Mouse (Mus musculus): ENCODE measurements around the gene Dhrs4. TPM values are rescaled to one million over a fixed set of nuclear protein-coding genes. Genes with fewer than 3 reads are reported as not detected.

The Dhrs4 gene
- polyA plus RNA-seq, 1 experiment from 2014 or later: 59.9 TPM

GRCm38 (mm10) chr14:55513927-55514326 lies 35.4 kb downstream of the Dhrs4 start:
- ATAC-seq (ENCODE audit: low FRiP score): no peak
- Histone ChIP-seq H3K4me1 (peaks cover 11% of the 10 kb centered on the region), H3K4me3 (replicated peaks) (no peak overlapping the region), H3K27me3 (peaks cover 20% of the 10 kb centered on the region), H3K9ac (no peak overlapping the region), H3K9me3 (no peaks in the 10 kb centered on the region), H3K27ac (no peak overlapping the region), H3K4me2 (no peak overlapping the region), H3K36me3 (replicated peaks) (no peaks in the 10 kb centered on the region)
- 71% methylated on average over 10 of the region's 10 CpGs for WGBS

DNA sequence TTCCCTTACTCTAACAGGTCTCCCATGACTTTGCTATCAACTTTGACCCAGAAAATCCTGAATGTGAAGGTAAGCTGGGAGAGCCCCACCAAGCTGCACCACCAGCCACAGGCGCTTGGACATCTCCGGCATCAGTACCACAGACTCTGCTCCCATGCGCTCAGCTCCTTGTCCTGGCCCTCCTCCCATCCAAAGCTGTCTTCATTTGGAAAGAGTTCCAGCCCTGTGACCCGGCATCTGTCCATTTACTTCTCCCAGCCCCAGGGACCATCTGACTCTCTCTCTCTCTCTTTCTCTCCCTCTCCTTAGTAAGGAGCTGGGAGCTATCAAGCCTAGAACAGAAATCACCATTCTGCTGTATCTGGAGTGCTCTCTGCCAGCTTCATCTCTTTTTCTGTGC lies 37.3 kb downstream of the Dhrs4 start:
- H3K4me3 ChIP-seq (replicated peaks): no peak overlapping the region
- no peak overlapping the region for H3K9ac ChIP-seq
- 90% methylated on average over 4 of the region's 4 CpGs for WGBS
- H3K4me1 ChIP-seq: peaks cover 25% of the 10 kb centered on the region
- H3K9me3 ChIP-seq: no peaks in the 10 kb centered on the region
- ATAC-seq (ENCODE audit: low FRiP score): no peak
- peaks cover 35% of the 10 kb centered on the region for H3K27me3 ChIP-seq
- H3K27ac ChIP-seq: no peak overlapping the region
- H3K4me2 ChIP-seq: no peak overlapping the region
- H3K36me3 ChIP-seq (replicated peaks): no peaks in the 10 kb centered on the region

DNA sequence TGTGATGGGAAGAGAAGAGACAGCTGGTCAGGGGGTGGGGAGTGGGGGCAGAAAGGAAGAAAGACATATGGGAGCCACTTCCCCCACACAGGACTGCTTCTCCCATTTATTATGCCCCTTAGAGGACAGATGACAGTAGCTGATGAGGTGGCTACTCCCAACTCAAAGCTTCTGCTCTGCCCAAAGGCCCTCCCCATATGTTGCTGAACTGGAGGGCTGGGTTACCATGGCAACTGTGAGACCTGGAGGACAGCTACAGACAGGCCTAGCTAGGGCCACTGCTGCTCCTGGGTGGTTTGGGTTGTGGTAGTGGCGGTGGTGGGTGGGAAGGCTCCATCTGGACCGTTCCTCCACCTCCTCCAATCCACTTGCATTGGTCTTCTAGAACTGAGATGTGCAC lies 40.3 kb downstream of the Dhrs4 start:
- Histone ChIP-seq H3K4me3 (replicated peaks) (no peak overlapping the region), H3K27me3 (peaks cover 50% of the 10 kb centered on the region), H3K4me2 (no peak overlapping the region), H3K36me3 (replicated peaks) (no peaks in the 10 kb centered on the region), H3K27ac (no peak overlapping the region), H3K9ac (no peak overlapping the region), H3K9me3 (no peaks in the 10 kb centered on the region), H3K4me1 (peaks cover 23% of the 10 kb centered on the region)
- ATAC-seq (ENCODE audit: low FRiP score): peak; percentile 80
- 55% methylated on average over 2 of the region's 2 CpGs for WGBS

- H3K27me3 ChIP-seq: peaks cover 50% of the 10 kb centered on the region
These were observed 41.0 kb downstream of the Dhrs4 start for GRCm38 (mm10) chr14:55519604-55520003.

GRCm38 (mm10) chr14:55520451-55521361 lies 42.1 kb downstream of the Dhrs4 start:
- WGBS: under 1% methylated on average over 61 of the region's 61 CpGs
- Histone ChIP-seq H3K4me2 (peak overlapping the region; percentile 96), H3K4me3 (replicated peaks) (peak overlapping the region; percentile 47), H3K36me3 (replicated peaks) (no peaks in the 10 kb centered on the region), H3K9me3 (no peaks in the 10 kb centered on the region), H3K27ac (no peak overlapping the region), H3K27me3 (peaks cover 45% of the 10 kb centered on the region), H3K9ac (peak overlapping the region; percentile 48), H3K4me1 (peaks cover 23% of the 10 kb centered on the region)
- ATAC-seq (ENCODE audit: low FRiP score): peak; percentile 59

More at GRCm38 (mm10) chr14:55519604-55520003, 41.0 kb downstream of the Dhrs4 start:
- 58% methylated on average over 4 of the region's 4 CpGs for WGBS
- Histone ChIP-seq H3K4me3 (replicated peaks) (no peak overlapping the region), H3K4me1 (peaks cover 23% of the 10 kb centered on the region), H3K4me2 (no peak overlapping the region), H3K9me3 (no peaks in the 10 kb centered on the region), H3K27ac (no peak overlapping the region), H3K36me3 (replicated peaks) (no peaks in the 10 kb centered on the region), H3K9ac (no peak overlapping the region)
- no peak for ATAC-seq (ENCODE audit: low FRiP score)

DNA sequence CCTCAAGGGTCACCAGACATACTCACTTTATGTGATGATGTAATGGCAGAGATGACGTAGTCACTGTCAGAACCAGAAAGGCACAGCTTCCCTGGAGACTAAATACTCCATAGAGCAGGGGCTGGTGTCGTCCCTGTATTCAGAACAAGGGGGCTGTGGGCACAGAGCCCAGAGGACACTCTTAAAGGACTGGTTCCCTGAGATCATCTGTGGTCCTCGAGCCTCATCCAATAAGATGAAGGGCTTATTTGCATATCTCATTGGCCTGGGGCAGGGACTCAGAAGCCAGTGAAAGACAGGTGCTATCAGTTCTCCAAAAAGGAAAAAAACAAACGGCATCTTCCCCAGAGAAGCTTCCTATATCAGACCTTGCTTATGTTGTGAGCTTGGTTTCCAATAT lies 45.5 kb downstream of the Dhrs4 start:
- Histone ChIP-seq H3K4me1 (peaks cover 15% of the 10 kb centered on the region), H3K4me3 (replicated peaks) (no peak overlapping the region), H3K27me3 (peaks cover 42% of the 10 kb centered on the region), H3K27ac (no peak overlapping the region), H3K9me3 (no peaks in the 10 kb centered on the region), H3K36me3 (replicated peaks) (no peaks in the 10 kb centered on the region), H3K9ac (no peak overlapping the region), H3K4me2 (no peak overlapping the region)
- ATAC-seq (ENCODE audit: low FRiP score): no peak
- WGBS: 67% methylated on average over 4 of the region's 4 CpGs

DNA sequence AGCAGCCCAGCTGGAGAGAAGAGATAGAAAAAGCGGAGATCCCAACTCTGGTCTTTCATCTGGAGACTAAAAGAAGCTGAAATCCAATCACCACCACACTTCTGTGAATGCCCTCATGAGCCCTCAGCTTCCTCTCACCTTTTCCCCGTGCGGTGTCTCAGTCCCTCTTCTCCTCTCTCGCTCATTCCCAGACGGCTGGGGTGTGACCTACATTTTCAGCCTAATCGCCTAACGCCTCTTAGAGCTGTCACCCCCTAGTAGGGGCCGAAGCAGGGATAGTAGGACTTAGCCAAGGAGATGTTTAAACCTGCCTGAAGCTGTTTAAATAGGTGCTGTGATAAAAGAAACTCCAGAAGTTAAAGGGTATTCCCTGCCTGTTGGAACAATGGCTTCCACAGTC lies 46.2 kb downstream of the Dhrs4 start, which contains the start of gene Nrl:
Nrl (minus strand) TSS at position 197 of the 400 bp plus-strand sequence.
- WGBS: 46% methylated on average over 8 of the region's 8 CpGs
- Histone ChIP-seq H3K9ac (no peak within 1 kb of the TSS), H3K4me2 (no peak within 1 kb of the TSS), H3K4me3 (replicated peaks) (no peak within 1 kb of the TSS), H3K27ac (no peak within 1 kb of the TSS), H3K9me3 (no peaks in the 10 kb centered on the region), H3K4me1 (0 out of 2 replicates have a peak, but pooled peaks cover 8% of the 10 kb centered on the region), H3K27me3 (peaks cover 40% of the 10 kb centered on the region), H3K36me3 (replicated peaks) (no peaks in the 10 kb centered on the region)
- no peak for ATAC-seq (ENCODE audit: low FRiP score)

DNA sequence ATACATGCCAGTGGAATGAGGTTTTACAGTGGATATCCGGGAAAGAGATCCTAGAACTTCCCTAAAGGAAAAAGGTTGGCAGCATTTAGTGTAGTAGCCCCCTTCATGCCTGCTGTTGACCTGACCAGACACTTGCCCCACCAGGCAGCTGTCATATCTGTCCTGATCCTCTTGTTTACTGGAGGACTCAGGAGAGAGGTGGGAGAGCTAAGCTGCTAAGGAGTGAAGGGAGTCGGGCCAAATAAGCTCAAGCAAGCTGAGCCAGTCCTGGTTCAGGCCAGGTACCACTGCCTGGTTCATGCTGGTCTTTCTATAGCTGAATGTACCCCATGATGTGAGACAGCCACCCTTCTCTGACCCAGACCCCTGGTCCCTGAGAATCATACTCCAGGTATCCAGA lies 48.1 kb downstream of the Dhrs4 start:
- ATAC-seq (ENCODE audit: low FRiP score): no peak
- Histone ChIP-seq H3K27ac (no peak overlapping the region), H3K9me3 (no peaks in the 10 kb centered on the region), H3K4me3 (replicated peaks) (no peak overlapping the region), H3K4me1 (no peaks in the 10 kb centered on the region), H3K36me3 (replicated peaks) (no peaks in the 10 kb centered on the region), H3K4me2 (no peak overlapping the region), H3K9ac (no peak overlapping the region), H3K27me3 (peaks cover 28% of the 10 kb centered on the region)
- 82% methylated on average over 2 of the region's 2 CpGs for WGBS

GRCm38 (mm10) chr14:55527940-55528339 lies 49.4 kb downstream of the Dhrs4 start:
- H3K4me3 ChIP-seq (replicated peaks): no peak overlapping the region
- no peak overlapping the region for H3K9ac ChIP-seq
- H3K4me1 ChIP-seq: no peaks in the 10 kb centered on the region
- H3K4me2 ChIP-seq: no peak overlapping the region
- WGBS: 18% methylated on average over 3 of the region's 3 CpGs
- ATAC-seq (ENCODE audit: low FRiP score): no peak
- H3K27ac ChIP-seq: no peak overlapping the region
- H3K36me3 ChIP-seq (replicated peaks): no peaks in the 10 kb centered on the region
- no peaks in the 10 kb centered on the region for H3K9me3 ChIP-seq
- H3K27me3 ChIP-seq: peaks cover 15% of the 10 kb centered on the region

- H3K9me3 ChIP-seq: no peaks in the 10 kb centered on the region
- no peak overlapping the region for H3K9ac ChIP-seq
- H3K4me3 ChIP-seq (replicated peaks): no peak overlapping the region
- H3K27me3 ChIP-seq: 0 out of 2 replicates have a peak, but pooled peaks cover 3% of the 10 kb centered on the region
- ATAC-seq (ENCODE audit: low FRiP score): no peak
- 61% methylated on average over 6 of the region's 6 CpGs for WGBS
- H3K27ac ChIP-seq: no peak overlapping the region
- H3K36me3 ChIP-seq (replicated peaks): no peaks in the 10 kb centered on the region
- peaks cover 15% of the 10 kb centered on the region for H3K4me1 ChIP-seq
- H3K4me2 ChIP-seq: no peak overlapping the region
These were observed 57.7 kb downstream of the Dhrs4 start for GRCm38 (mm10) chr14:55536116-55536745.

All from forebrain, embryonic 12.5 days (tissue).